Mouse (Mus musculus) B cell, adult 2 months (primary cell): ENCODE results near the gene Nt5dc2.

Experiments used
- DNase-seq, 2 experiments: peaks; one replicate each; pipeline ENCODE4 v3.0.0; 2022

Gene Nt5dc2

DNA sequence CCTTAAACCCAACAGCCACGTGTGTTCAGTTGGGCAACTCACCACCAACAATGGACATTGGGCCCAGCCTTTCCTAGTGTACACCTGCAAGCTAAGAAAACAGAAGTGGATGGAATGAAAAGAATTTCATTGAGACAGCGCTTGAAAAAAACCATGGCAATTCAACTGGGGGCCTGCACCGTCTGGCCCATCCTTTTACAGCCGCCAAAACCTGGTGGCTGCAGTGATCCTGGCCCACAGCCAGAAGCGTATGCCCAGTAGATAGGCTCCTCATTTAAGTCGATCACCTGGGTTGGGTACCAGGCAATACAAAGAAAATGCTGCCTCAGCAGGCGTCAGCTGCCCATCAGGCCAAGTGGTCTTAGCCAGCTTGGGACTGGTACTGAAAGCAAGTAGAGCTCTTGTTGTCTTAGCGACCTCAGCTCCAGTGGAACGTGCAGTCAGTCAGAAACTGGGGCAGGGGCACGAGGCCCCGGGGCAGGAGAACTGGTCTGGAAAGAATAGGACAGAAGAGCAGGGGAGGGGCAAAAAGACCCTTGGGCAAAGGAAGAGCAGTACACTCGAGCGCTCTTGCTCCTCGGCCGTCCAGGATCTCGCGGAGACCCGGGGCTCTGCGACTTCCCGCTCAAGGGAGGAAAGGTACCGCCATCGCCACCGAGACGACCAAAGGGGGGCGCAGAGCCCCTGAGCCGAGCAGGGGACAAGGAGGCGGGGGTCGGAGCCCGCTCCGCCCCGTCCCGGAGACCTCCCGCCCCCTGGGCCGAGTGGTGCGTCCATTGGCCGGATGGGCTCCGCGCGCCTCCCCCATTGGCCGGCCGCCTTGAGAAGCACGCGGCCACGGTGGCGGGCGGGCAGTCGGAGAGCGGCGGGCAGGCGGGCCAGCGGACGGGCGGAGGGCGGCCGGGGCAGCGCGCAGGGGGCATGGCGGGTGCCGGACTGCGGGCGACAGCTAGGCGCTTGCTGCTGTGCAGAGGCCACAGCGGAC is at the start of gene Nt5dc2:
Nt5dc2 (plus strand) TSS at position 818 of the 985 bp plus-strand sequence.
- peak; percentile 76 to 80 for DNase-seq

DNA sequence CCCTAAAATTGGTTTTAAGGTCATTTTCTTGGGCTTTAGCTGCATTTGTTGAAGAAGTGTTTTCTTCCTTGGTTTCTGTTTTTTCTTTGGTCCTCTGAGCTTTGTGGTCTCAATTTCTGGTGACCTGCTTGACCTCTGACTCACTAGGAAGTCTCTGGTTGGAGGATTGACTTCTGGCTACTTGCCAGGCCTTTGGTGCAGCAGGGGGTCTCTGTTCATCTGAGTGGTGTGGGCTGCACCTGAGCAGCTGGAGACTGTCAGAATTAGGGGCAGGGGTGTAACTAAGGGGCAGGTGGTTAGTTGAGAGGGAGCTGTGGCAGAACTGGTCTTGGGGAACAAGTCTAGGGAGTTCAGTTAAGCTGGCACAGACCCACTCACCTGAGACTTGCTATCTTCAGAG is 49.7 kb upstream of the Nt5dc2 start:
- DNase-seq: no peak

DNA sequence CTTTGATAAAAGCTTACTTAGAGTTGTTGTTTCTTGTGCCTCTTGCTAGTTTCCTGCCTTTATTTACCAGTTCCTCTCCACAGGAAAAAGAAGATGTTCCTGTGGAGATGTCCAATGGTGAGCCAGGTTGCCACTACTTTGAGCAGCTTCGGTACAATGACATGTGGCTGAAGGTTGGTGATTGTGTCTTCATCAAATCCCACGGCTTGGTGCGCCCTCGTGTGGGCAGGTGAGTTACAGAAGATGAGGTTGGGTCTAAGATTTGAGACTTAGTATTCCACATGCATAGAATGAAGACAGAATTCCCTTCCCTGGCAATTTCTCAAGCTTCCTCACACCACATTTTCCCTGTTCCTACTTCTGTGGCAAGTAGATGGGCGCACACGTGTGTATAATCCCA is 43.4 kb upstream of the Nt5dc2 start:
- peak in 1 of 2 experiments; percentile 5 for DNase-seq

DNA sequence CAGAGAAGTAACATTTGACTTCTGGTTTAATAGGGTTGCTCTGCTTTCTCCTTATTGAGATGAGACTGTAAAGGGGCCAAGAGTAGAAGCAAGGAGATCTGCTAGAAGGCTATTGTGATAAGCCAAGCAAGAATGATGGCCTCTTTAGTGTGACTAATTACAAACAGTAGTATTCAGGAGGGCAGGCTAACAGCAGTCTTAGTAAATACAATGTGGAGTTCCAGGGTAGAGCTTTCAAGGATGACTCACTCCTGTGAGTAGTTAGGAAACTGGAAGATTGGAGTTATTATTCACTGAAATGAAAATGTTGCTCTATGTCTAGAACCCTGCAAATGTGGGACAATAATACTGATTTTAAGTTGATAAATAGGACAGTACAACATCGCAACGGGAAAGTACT is 42.3 kb upstream of the Nt5dc2 start:
- DNase-seq: no peak

DNA sequence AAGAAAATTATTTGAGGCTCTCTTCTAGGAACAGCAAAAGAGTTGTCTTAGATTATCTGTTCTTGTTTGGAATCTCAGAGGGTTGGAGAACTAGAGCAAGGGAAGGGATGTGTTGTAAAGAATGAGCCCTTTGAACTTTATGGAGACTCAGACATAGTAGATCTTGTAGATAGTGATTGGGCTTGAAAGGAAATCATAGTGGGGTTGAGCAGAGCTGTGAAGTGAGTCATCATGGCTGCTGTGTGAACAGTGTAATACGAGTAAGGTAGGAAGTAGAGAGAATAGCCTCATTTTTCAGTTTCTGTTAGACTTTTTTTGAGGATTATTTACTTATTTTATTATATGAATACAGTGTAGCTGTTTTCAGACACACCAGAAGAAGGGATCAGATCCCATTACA is 40.9 kb upstream of the Nt5dc2 start:
- DNase-seq: no peak

DNA sequence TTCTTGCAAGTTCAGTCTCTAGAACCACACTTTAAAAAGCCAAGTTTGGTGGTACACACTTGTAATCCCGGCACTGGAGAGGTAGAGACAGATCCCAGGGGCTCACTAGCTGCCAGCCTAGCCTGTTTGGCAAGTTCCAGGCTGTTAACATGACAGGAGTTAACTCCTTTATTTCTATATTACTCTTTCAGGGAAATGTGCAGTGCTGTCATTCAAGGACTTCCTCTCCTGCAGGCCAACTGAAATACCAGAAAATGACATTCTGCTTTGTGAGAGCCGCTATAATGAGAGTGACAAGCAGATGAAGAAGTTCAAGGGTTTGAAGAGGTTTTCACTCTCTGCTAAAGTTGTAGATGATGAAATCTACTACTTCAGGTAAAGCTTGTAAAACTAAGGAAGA is 25.7 kb upstream of the Nt5dc2 start:
- no peak for DNase-seq

DNA sequence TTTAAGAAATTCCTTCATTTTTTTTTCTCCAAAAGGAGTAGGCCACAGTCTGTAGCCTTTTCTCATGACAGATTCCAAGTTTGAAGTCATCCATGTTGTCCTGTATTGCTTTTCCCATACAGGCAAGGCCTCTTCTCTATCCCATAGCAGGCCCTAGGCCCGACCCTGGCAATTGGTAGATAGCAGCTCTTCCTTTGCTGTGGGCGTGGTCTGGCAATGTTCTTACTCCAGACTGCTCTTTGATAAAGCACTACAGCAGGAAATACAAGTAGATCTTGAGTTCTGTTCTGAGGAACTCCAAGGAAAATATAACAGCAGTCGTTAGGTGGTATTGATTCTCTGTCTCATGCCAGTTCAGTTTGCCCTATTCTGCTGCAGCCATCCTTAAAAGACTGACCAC is 20.2 kb upstream of the Nt5dc2 start:
- DNase-seq: no peak

DNA sequence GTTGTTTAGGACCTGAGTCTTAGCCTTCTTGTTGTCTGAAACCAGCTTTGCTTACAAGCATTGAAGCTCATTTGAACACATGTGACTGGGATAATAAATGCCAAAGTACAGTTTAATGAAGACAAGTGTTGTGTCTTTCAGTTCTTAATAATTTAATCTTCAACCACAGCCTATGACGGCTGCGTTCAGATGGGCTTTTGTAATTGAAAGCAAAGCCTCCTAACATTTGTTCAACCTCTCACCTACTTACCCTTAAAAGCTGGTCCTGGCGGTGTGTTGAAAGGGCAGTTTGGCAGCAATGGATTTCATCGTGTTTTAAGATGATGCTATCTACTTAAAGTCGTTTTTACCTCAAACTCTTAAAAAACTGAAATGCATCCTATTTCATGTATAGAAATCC is 18.7 kb upstream of the Nt5dc2 start:
- DNase-seq: no peak

DNA sequence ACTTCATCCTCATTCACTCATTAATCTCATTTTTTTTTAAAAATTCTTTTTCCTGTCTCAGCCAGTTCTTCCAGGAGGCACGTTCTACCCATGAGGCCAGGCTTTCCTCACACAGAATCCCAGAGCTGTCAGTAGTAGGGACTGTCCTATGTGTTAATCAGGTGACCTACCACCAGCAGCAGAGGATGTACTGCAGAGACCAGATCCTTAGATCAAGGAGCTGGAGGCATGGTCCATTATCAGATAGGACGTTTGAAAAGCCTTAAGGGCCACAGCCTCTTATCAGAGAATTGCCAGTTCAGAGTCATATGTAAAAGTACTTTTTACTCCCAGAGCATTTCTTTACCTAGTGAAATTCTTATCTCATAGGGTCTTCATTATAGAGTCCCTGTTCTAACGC is 16.8 kb upstream of the Nt5dc2 start:
- DNase-seq: no peak

DNA sequence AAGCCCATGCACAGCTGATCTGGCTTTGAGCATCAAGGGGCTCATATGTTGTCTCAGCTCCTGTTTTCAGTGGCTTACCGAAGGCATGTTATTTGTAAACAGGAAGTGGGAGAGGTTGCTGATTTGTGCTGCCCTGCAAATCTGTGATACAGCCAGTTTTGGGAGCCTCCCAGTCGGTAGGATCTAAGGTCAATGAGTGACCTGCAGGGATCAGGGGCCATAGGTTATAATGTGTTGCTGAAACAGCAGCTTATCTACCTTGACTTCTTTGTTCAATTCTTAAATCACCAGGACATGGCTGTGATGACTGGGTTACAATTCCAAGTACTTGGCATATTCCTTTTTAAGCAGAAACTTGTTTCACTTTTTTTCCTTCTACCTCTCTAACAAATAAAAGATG is 15.3 kb upstream of the Nt5dc2 start:
- DNase-seq: no peak

DNA sequence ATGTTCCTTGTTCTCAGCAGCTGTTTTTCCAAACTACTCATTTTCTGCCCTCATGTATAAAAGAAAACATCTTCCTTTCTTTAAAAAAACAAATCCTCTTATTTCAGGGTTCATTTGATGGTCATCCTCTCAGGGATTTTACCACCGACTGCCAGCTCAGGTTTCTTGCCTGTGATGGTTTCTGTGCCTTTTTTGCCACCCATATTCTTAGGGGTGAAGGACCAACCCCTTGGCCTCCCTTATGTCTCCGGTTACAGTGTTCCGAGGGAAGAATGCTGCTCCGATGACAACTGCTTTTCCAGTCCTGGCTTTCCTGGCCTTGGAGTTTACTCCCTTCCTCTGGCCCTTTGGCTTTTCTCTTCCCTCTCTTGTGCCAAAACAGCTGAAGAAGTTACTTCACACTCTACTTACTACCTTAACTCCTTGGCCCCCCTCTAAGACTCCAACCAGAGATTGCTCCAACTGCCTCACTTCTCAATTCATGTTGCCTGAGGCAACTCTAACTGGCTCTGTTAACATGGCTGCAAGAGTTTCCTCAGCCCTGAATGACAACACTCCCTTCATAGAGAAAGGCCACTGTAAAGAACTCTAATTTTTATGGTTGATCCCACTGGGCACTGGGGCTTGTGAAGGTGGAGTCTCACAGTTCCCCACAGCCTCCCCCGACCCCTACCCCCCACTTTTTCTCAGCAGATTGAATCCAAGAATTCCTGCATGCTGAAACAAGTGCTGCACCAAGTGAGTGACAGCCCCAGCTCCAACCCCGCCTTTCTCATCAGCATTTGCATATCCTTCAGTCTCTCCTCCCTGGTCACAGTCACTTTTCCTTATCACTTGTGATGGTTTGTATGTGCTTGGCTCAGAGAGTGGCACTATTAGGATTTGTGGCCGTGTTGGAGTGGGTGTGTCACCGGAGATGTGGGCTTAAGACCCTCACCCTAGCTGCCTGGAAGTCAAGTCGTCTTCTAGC is 5.5 kb upstream of the Nt5dc2 start:
- DNase-seq: no peak

DNA sequence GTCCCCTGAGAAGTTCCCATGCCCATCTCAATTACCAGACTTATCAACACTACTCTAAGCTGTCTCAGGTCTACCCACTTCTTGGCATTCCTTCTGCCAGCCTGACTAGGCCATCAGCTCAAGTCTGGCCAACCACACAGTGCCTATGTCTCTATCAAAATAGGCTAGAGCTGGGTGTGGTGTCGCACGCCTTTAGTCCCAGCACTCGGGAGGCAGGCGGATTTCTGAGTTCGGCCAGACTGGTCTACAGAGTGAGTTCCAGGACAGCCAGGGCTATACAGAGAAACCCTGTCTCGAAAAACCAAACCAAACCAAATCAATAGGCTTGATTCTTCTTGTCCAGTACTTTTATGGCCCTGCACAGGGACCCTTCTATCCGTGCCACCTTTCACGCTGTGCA is 4.0 kb upstream of the Nt5dc2 start:
- no peak for DNase-seq

DNA sequence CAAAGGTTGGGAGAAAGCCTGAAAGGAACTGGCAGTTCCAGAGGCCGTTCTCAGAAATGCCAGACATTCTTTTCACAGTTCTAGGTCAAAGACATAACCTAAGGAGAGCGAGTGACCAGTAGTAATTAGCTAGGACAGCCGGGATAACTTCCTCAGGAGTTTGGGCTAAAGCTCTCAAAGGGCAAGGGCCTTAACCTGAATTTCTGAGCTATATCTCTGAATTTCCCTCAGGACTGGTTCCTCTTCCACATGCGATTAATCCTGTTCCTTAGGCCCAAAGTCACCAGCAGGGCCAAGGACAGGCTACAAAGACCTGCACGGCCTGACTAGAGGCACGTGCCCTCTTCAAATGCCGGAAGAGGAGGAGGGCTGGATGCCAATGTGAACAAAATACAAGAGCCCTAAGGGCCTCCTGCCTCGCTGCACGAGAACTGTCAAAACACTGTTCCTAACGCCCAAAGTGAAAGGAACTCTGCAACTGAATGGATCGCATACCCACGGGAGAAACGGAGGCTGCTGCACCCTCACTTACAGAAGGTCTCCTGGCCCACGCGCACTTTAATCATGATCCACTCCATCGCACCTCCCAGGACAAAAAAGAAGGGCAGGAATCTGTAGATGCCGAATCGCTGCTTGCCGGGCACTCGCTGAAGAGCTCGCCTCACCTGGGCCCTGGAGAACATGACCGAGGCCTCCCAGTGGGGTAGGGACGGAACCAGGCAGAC is 2.6 kb upstream of the Nt5dc2 start:
- DNase-seq: peak in 1 of 2 experiments; percentile 55

DNA sequence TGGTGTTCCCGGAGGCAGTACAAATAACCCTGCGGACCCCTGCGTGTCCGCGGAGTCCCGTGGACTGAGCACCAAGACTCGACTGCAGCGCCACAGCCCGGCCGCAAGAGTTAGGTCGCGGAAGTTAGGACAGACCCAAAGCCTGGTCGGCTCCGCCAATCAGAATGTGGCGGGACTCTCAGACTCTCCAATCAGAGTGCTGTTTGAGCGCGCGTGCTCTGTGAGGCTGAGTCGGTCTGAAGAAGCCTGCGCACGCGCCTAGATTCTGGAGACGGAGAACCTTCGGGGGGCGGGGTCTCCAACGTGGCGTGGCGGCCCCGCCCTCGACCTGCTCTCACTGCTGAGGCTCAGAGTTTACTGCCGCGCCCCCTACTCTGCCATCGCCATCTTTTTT is 2.0 kb upstream of the Nt5dc2 start, which contains the start of gene Smim4:
Smim4 (minus strand) TSS at position 131 of the 394 bp plus-strand sequence.
- DNase-seq: peak; percentile 96 to 97

DNA sequence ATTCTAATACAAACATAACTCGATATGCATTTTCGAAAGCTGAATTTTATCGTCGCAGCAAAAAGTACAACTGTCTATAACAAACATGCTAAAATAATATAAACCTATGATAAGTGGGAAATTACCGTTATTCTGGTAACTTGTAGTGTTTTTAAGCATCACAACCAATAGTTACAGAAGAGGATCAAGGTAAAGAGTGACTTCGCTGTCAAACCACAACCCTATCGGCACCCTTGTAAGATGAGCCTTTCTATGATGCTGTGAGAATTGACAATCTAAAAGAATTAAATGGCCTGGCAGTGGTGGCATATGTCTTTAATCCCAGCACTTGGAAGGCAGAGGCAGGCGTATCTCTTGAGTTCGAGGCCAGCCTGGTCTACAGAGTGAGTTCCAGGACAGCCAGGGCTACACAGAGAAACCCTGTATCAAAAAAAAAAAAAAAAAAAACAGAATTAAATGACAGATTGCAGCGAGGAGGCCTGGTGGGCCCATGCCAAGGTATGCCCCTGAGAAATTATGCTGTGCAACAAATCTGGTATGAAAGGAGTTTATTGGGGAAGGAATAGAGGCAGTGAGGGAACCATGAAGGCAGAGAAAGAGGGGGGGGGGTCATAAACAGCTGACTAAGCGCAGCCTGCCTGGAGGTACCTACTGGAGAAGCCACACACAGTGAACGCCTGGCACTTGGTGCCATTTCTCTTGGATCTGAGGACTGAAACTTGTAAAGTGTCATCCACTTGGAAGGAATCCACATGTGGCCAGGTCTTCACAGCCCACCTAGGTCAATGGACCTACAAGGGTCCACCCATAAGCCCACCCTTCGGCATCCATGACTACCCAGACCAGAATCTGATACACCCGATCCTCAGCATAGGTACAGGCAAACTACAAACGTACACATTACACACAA is 1.3 kb upstream of the Nt5dc2 start:
- DNase-seq: no peak

DNA sequence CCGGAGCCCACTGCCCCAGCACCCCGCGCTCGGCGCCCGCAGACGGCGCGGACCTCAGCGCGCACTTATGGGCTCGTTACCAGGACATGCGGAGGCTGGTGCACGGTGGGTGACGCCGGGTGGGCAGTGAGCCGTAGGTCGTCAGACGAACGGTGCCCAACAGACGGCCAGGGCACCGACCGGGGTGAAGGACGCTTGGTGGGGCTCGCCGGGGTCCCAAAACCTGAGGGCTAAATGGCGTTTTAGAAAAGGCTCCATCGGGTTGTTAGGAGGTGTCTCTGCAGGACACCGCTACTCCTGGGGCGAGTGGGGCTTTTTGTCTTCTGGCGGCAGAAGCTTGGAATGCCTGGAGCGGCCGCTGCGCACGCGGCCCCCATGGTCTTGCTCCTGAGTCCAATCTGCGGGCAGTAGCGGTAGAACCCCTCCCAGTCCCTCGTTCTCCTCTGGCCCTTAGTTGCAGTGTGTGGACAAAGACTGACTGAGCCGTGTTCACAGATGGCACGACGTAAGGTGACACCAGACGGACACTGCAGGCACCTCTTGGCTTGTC is 494 bp downstream of the Nt5dc2 start:
- peak in 1 of 2 experiments; percentile 28 for DNase-seq

DNA sequence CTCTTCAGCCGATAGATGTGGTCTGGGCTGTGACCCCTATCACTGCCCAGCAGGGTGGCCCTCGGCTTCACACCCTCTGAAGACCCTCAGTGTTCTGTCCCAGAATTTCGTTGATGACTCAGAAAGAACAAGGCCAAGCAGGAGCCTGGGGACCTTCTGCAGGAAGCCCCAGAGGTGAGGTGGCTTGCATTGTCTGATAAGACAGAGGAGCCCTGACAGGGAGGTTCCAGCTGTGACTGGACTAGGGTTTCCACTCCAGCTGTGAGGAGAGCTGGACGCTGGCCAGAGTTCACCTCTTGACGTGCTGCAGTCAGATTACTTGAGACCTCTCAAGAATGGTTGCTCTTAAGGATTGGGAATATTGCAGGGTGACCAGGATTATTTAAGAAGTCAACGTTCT is 1.2 kb downstream of the Nt5dc2 start:
- DNase-seq: no peak

DNA sequence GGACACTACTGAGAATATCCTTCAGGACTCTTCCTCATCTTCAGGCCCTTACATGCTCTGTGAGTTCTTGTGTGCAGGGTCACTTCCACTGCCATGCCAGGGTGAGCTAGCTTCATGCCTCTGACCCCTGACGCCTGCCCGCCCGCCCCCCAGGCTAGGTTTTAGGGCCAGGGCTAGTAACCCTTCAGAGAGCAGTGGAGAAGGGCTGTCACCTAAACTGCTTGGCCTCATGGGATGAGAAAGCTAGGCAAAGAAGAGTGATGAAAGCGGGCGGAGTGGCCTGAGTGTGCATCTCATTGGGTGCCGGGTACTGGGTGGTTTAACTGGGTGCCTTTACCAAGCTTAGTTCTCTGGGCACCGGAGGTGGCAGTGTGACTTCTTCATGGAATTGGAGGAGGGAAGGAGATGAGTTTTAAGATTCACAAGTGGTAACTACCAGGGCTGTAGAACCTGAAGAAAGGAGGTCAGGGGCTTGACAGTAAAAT is 1.7 kb downstream of the Nt5dc2 start:
- no peak for DNase-seq

DNA sequence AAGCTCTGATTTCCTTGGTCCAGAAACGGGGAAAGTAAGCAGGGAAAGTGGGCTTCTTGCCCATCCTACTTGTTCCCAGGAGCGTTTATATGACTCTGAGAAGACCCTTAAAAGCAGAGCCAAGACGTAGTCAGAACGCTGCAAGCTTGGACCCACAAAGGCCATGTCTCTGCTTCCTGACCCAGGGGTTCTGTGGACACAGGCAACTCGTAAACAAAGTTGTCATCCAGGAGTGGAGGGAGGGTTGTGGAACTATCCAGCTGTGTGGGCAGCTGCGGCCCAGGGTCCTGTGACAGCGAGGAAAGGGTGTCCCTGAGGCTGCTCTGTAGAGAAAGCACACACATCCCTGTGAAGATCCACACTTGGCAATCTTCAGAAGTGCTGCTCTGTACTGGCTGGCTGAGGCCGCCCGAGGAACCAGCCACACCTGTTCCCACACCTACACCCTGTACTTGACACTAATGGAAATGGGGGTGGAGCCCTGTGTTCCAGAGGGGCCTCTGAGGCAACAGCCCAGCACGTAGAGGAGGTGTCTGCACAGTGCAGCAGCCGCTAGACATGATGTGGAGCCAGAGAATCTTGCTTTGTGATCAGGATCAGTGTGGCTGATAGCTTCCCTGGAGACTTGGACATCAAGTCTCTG is 2.3 kb downstream of the Nt5dc2 start:
- no peak for DNase-seq
